Mouse (Mus musculus): ENCODE measurements around the gene Mtap. TPM values are rescaled to one million over a fixed set of nuclear protein-coding genes. Genes with fewer than 3 reads are reported as not detected.

Mtap gene
- polyA plus RNA-seq, 1 experiment, result 7.2 TPM

- Histone ChIP-seq H3K4me1 (ENCODE audit: control insufficient read depth, insufficient read depth, low read length) (peaks cover 1% of the 10 kb centered on the region; the same call in 1 of the 2 replicates), H3K4me3 (replicated peaks; ENCODE audit: control insufficient read depth, low read depth, low read length) (no peak overlapping the region), H3K27ac (ENCODE audit: control insufficient read depth, insufficient read depth, low read depth, low read length, poor library complexity) (no peak overlapping the region)
- 50% methylated on average over 20 of the region's 20 CpGs for WGBS
- no peak for TF ChIP-seq POLR2A (IDR thresholded peaks at IDR 0.05; ENCODE audit: borderline replicate concordance, control insufficient read depth, low read depth, low read length)
- peak; percentile 70 for TF ChIP-seq CTCF (IDR thresholded peaks at IDR 0.05; ENCODE audit: control insufficient read depth, insufficient read depth, low read length)
Observed at GRCm38 (mm10) chr4:89128080-89128936, 8.6 kb upstream of the Mtap start.

- Histone ChIP-seq H3K27ac (ENCODE audit: control insufficient read depth, insufficient read depth, low read depth, low read length, poor library complexity) (no peak overlapping the region), H3K4me3 (replicated peaks; ENCODE audit: control insufficient read depth, low read depth, low read length) (no peak overlapping the region), H3K4me1 (ENCODE audit: control insufficient read depth, insufficient read depth, low read length) (peaks cover 1% of the 10 kb centered on the region; the same call in 1 of the 2 replicates)
- 66% methylated on average over 5 of the region's 5 CpGs for WGBS
- TF ChIP-seq CTCF (IDR thresholded peaks at IDR 0.05; ENCODE audit: control insufficient read depth, insufficient read depth, low read length) (no peak), POLR2A (IDR thresholded peaks at IDR 0.05; ENCODE audit: borderline replicate concordance, control insufficient read depth, low read depth, low read length) (no peak)
Observed at GRCm38 (mm10) chr4:89128937-89129277, 8.0 kb upstream of the Mtap start.

GRCm38 (mm10) chr4:89129311-89129913 lies 7.5 kb upstream of the Mtap start:
- H3K4me1 ChIP-seq (ENCODE audit: control insufficient read depth, insufficient read depth, low read length), result peaks cover 1% of the 10 kb centered on the region; the same call in 1 of the 2 replicates
- no peak for TF ChIP-seq POLR2A (IDR thresholded peaks at IDR 0.05; ENCODE audit: borderline replicate concordance, control insufficient read depth, low read depth, low read length)
- TF ChIP-seq CTCF (IDR thresholded peaks at IDR 0.05; ENCODE audit: control insufficient read depth, insufficient read depth, low read length), result peak; percentile 27; the same call in 1 of the 2 replicates
- no peak overlapping the region for H3K4me3 ChIP-seq (replicated peaks; ENCODE audit: control insufficient read depth, low read depth, low read length)
- 1% methylated on average over 5 of the region's 5 CpGs for WGBS
- H3K27ac ChIP-seq (ENCODE audit: control insufficient read depth, insufficient read depth, low read depth, low read length, poor library complexity), result no peak overlapping the region

- H3K27ac ChIP-seq (ENCODE audit: control insufficient read depth, insufficient read depth, low read depth, low read length, poor library complexity), result no peak overlapping the region
- WGBS, result 67% methylated on average over 3 of the region's 3 CpGs
- H3K4me1 ChIP-seq (ENCODE audit: control insufficient read depth, insufficient read depth, low read length), result peaks cover 1% of the 10 kb centered on the region; the same call in 1 of the 2 replicates
- H3K4me3 ChIP-seq (replicated peaks; ENCODE audit: control insufficient read depth, low read depth, low read length), result no peak overlapping the region
- TF ChIP-seq CTCF (IDR thresholded peaks at IDR 0.05; ENCODE audit: control insufficient read depth, insufficient read depth, low read length), result no peak
- no peak for TF ChIP-seq POLR2A (IDR thresholded peaks at IDR 0.05; ENCODE audit: borderline replicate concordance, control insufficient read depth, low read depth, low read length)
Observed at GRCm38 (mm10) chr4:89131795-89132194, 5.1 kb upstream of the Mtap start.

GRCm38 (mm10) chr4:89136356-89136755 lies 566 bp upstream of the Mtap start:
- no peak for TF ChIP-seq CTCF (IDR thresholded peaks at IDR 0.05; ENCODE audit: control insufficient read depth, insufficient read depth, low read length)
- no peak for TF ChIP-seq POLR2A (IDR thresholded peaks at IDR 0.05; ENCODE audit: borderline replicate concordance, control insufficient read depth, low read depth, low read length)
- Histone ChIP-seq H3K27ac (ENCODE audit: control insufficient read depth, insufficient read depth, low read depth, low read length, poor library complexity) (no peak overlapping the region), H3K4me3 (replicated peaks; ENCODE audit: control insufficient read depth, low read depth, low read length) (no peak overlapping the region), H3K4me1 (ENCODE audit: control insufficient read depth, insufficient read depth, low read length) (no peaks in the 10 kb centered on the region; the same call in 1 of the 2 replicates)
- WGBS, result 81% methylated on average over 3 of the region's 3 CpGs

- peak overlapping the region; percentile 49 for H3K27ac ChIP-seq (ENCODE audit: control insufficient read depth, insufficient read depth, low read depth, low read length, poor library complexity)
- 2% methylated on average over 35 of the region's 36 CpGs for WGBS
- H3K4me3 ChIP-seq (replicated peaks; ENCODE audit: control insufficient read depth, low read depth, low read length), result peak overlapping the region; percentile 71
- no peaks in the 10 kb centered on the region for H3K4me1 ChIP-seq (ENCODE audit: control insufficient read depth, insufficient read depth, low read length)
- TF ChIP-seq POLR2A (IDR thresholded peaks at IDR 0.05; ENCODE audit: borderline replicate concordance, control insufficient read depth, low read depth, low read length) (no peak), CTCF (IDR thresholded peaks at IDR 0.05; ENCODE audit: control insufficient read depth, insufficient read depth, low read length) (no peak)
Observed at GRCm38 (mm10) chr4:89137542-89138360, 829 bp downstream of the Mtap start.

GRCm38 (mm10) chr4:89138361-89138651 lies 1.4 kb downstream of the Mtap start:
- WGBS, result 33% methylated on average over 4 of the region's 4 CpGs
- TF ChIP-seq POLR2A (IDR thresholded peaks at IDR 0.05; ENCODE audit: borderline replicate concordance, control insufficient read depth, low read depth, low read length) (no peak), CTCF (IDR thresholded peaks at IDR 0.05; ENCODE audit: control insufficient read depth, insufficient read depth, low read length) (no peak)
- Histone ChIP-seq H3K27ac (ENCODE audit: control insufficient read depth, insufficient read depth, low read depth, low read length, poor library complexity) (no peak overlapping the region), H3K4me3 (replicated peaks; ENCODE audit: control insufficient read depth, low read depth, low read length) (no peak overlapping the region), H3K4me1 (ENCODE audit: control insufficient read depth, insufficient read depth, low read length) (no peaks in the 10 kb centered on the region)

GRCm38 (mm10) chr4:89140832-89141231 lies 3.9 kb downstream of the Mtap start:
- TF ChIP-seq POLR2A (IDR thresholded peaks at IDR 0.05; ENCODE audit: borderline replicate concordance, control insufficient read depth, low read depth, low read length) (no peak), CTCF (IDR thresholded peaks at IDR 0.05; ENCODE audit: control insufficient read depth, insufficient read depth, low read length) (no peak)
- no peaks in the 10 kb centered on the region for H3K4me1 ChIP-seq (ENCODE audit: control insufficient read depth, insufficient read depth, low read length)
- 61% methylated on average over 5 of the region's 5 CpGs for WGBS
- H3K27ac ChIP-seq (ENCODE audit: control insufficient read depth, insufficient read depth, low read depth, low read length, poor library complexity), result no peak overlapping the region
- no peak overlapping the region for H3K4me3 ChIP-seq (replicated peaks; ENCODE audit: control insufficient read depth, low read depth, low read length)
